Mouse (Mus musculus) splenic B cell, adult 2 months (primary cell): ENCODE data around the gene 1110051M20Rik.

Experiments used
- DNase-seq: peaks from one replicate; pipeline ENCODE4 v3.0.0-alpha.2; 2011; ENCODE audit warnings: low read depth, low spot score
- H3K27me3 ChIP-seq: 2 replicates; pipeline ENCODE4 v1.6.1; 2012; ENCODE audit warnings: mild to moderate bottlenecking, low read length, moderate library complexity, mixed read lengths; ENCODE audit not compliant: control insufficient read depth, poor library complexity, insufficient read depth, severe bottlenecking
- H3K36me3 ChIP-seq: 2 replicates; pipeline ENCODE4 v1.6.1; 2012; ENCODE audit warnings: mild to moderate bottlenecking, low read length, moderate library complexity, mixed read lengths; ENCODE audit not compliant: control insufficient read depth, poor library complexity, insufficient read depth, severe bottlenecking

1110051M20Rik gene

DNA sequence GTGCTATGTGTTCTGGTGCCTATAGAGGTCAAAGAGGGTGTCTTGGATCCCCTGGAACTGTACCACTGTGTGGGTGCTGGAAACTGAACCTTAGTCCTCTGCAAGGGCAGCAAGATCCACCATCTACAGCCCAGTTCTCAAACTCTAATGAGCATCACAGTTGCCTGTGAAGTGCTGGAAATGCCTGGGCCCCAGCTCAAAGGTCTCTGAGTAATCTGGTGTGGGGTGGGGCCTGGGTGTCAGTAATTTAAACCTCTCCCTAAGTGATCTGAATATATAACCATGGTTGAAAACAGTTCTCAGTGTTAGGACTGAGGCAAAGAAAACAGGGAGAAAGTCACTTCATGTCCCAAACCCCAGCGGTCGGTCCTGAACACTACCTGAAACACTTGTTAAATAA, 81.2 kb downstream of the 1110051M20Rik start:
- H3K27me3 ChIP-seq: no peaks in the 10 kb centered on the region
- DNase-seq: no peak
- H3K36me3 ChIP-seq: no peaks in the 10 kb centered on the region

DNA sequence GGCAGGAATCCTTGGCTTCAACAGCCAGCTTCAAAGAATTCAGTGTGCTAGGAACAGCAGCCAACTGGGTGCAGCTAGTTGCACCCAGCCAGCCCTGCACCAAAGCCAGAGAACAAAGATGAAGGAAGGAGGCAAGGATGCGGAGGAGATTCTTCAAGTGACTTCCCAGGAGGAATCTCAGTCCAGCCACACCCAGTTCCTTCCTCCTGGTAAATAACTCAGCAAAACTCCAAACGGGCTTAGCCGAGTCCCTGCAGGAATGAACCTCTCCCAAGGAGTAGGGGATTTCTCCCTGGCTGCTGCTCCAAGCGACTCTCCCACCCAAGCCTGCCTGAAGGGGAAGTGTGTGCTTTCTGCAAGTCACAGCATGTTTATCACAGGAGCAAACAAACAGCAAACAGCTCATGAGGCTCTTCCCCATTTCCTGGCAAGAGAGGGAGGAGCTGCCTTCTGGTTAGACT, 83.4 kb downstream of the 1110051M20Rik start:
- Histone ChIP-seq H3K36me3 (no peaks in the 10 kb centered on the region), H3K27me3 (no peaks in the 10 kb centered on the region)
- DNase-seq: no peak

DNA sequence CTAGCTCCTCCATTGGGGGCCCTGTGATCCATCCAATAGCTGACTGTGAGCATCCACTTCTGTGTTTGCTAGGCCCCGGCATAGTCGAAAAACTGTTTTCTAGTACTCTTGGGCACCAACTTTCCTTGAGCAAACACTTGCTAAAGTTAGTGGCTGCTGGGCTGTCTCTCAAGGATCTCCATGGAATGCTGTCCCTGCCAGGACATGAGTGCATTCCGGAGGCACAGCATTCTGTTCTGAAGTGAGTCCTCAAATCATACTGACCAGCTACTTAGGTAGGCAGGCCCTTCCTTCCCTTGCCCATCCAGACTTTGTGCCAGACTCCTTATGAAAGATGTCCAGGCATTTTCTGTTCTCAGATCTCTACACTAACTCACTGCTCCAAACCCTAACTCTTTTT, 88.7 kb downstream of the 1110051M20Rik start:
- no peak for DNase-seq
- Histone ChIP-seq H3K27me3 (no peaks in the 10 kb centered on the region), H3K36me3 (no peaks in the 10 kb centered on the region)

DNA sequence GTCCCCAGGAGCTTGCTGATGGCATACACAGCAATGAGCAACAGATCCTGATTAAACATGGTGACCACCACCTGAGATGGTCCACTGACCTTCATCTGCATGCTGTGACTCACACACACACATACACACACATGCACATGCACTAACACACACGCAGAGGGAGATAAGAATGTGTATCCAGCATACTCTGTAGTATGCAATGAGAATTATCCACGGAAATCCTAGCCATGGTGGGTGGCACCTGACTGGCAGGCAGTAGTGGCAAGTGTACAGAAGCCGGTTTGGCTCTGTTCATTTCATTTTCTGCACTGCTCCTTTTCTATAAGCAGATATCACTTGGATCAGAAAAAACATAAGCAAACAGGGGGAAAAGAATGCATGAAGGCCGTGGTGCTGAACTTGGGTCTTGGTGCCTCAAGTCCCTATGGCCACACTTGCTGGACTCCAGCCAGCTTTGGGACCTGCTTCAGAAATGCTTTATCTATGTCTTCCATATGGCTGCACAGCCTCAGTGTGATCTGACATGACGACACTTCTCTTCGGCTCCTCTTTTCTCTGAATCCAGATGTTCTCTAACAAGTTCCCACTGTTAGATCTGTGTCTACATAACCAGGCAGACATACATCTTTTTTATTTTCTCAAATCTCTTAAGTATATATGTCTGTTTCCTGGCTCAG, 89.6 kb downstream of the 1110051M20Rik start:
- Histone ChIP-seq H3K27me3 (no peaks in the 10 kb centered on the region), H3K36me3 (no peaks in the 10 kb centered on the region)
- no peak for DNase-seq

DNA sequence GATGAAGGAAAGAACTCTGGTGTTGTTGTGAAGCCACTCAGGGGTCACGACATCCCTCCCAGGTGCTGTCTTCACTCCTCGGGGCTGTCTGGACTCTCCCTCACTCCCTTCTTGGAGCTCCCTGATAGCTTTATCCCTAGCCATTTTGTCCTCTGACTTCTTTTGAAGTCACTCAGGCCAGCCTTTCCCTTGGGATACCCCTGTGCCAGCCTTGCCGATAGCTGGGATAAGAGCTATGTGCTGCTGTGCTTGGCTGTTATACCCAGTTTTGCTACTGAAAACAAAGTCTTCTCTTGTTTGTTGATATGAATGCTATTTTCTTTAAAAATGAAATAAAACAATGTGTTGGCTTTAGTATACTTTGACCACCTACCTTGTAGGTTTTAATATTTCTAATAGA, 90.7 kb downstream of the 1110051M20Rik start:
- no peak for DNase-seq
- H3K36me3 ChIP-seq: no peaks in the 10 kb centered on the region
- H3K27me3 ChIP-seq: no peaks in the 10 kb centered on the region

DNA sequence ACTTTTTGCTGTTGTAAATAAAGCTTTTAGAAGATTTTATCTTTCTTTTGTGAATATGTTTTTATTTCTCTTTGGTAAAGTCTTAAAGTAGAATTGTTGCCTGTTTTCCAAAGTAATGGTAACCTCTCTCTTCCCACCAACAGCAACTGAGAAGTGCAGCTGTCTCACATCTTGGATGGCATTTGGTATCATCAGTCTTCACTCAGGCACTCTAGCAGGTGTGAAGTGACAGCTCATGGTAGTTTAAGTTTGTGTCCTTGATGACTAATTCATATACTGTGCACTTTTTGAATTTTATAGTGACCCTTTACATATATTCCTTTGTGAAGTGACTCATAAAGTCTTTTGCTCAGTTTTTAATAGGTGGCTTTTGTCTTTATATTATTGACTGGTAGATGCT, 92.7 kb downstream of the 1110051M20Rik start:
- no peak for DNase-seq
- Histone ChIP-seq H3K36me3 (no peaks in the 10 kb centered on the region), H3K27me3 (no peaks in the 10 kb centered on the region)

DNA sequence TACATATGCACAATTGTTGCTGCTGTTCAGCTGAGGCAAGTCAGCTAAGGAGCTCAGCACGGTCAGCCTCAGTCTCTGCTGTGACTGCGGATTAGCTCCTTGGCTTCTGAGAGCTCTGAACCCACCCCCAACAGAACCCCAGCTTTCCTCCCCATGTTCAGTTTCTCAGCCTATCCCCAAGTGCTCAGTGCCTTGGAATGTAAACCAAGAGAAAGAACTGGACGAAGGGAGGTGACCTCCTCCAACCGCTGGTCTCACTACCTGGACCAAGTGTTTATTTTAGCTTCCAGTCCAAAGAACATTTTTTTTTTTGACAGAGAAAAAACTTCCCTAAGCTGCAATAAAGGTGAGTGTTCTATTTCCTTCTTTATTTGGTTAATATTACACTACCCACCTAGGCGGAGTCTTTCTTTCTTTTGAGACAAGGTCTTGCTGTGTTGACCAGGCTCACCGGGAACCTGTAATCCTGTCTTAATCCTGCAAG, 94.5 kb downstream of the 1110051M20Rik start:
- H3K27me3 ChIP-seq: no peaks in the 10 kb centered on the region
- DNase-seq: no peak
- H3K36me3 ChIP-seq: no peaks in the 10 kb centered on the region

DNA sequence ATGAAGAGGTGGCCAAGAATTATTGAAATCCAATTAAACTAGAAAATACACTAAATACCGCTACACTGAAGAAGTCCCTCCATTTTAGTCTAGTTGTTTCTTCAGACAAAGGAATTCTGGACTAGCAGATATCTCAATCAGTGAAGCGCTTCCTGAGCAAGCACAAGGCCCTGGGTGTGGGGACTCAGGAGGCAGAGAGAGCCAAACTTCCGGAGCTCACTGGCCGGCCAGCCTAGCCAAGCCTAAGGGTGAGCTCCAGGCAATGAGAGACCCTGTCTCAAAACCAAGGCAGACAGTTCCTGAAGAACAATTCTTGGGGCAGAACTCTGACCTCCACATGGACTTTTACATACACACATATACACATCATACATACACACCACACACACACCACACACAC, 95.6 kb downstream of the 1110051M20Rik start:
- no peak for DNase-seq
- Histone ChIP-seq H3K27me3 (no peaks in the 10 kb centered on the region), H3K36me3 (no peaks in the 10 kb centered on the region)

DNA sequence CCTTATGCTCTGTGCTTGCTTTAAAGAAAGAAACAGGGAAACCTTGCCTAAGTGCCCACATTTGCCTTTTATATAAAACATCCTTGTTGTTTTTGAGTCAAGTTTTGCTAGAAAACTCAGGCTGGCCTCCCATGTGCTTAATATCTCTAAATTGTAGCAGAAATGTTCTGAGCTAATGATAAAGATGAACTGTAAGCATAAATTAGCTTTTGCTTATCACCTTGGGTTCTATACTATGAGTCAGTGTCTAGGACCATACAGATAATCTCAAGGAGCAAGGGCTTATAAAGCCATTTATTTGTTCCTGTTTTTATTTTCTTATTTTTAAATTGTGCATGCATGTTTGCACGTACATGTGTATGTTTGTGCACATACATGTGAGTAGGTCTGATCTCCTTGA, 98.9 kb downstream of the 1110051M20Rik start:
- no peaks in the 10 kb centered on the region for H3K36me3 ChIP-seq
- no peak for DNase-seq
- no peaks in the 10 kb centered on the region for H3K27me3 ChIP-seq

DNA sequence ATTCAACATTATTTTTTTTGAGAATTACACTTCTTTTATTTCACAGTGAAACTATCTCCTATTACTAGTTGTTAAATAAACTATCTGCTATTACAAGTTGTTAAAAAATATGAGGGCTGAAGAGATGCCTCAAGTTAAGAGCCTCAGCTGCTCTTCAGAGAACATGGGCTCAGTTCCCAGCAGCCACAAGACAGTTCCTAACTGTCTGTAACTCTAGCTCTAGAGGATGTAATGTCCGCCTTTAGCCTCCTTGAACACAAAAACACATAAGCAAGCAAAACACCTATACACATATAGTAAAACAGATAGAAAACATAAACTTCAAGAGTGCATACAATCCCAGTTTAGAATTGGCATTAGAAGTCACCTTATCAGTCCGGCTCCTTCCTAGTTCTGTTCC, 104.9 kb downstream of the 1110051M20Rik start:
- no peaks in the 10 kb centered on the region for H3K27me3 ChIP-seq
- no peaks in the 10 kb centered on the region for H3K36me3 ChIP-seq
- no peak for DNase-seq

DNA sequence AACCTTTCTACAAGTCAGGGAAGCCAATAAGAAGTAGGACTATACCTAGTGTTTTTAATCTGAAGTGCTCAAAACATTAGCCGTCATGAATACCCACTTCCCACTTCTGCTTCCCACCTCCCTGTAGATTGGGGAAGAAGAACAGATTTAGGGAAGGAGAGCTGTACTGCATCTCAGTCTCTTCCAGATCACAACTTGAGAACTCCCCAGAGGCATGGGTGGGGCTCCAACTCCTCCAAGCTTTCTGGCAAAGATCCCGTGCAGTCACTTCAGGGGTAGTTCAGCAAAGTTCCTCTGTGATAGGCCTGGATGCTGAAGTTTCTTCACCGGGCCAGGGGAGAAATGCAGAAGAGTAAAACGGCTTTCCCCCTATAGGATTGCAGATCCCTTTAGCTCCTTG, 109.4 kb downstream of the 1110051M20Rik start:
- no peak for DNase-seq
- Histone ChIP-seq H3K27me3 (no peaks in the 10 kb centered on the region), H3K36me3 (no peaks in the 10 kb centered on the region)

DNA sequence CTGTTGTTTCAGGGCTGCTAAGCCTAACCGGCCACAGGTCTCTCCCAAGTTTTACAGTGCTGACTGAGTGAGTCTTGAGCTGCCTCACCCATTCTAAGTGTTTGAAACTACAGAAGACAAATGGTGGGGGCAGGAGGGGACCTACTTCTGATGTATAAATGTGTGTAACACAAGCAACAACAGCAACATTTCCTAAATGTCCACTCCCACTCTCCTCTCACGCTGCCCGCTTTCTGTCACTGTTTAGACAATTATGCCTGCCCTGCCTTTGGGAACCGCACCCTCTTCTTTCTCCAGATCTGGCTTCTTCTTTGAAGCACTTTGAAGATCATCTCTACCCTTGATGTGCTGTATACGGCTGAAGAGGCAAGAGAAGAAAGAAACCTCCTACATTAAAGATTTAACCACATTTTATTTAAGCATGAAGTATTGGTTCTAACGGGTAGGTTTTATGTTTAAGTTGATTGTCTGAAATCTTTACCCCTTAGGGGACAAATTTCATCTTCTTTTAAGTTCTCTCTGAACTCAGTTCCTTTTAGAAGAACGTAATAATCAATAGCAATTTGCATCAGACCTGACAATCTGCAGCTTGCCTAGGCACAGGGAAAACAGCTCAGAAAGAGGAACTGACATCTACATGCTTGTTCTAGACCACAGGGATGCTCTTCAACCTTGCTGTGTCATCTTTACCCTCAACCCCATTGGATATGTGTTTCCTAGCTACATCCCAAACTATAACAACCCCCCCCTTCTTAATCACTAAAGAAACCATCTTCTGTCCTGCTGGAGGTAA, 113.3 kb downstream of the 1110051M20Rik start:
- DNase-seq: no peak
- H3K36me3 ChIP-seq: no peaks in the 10 kb centered on the region

DNA sequence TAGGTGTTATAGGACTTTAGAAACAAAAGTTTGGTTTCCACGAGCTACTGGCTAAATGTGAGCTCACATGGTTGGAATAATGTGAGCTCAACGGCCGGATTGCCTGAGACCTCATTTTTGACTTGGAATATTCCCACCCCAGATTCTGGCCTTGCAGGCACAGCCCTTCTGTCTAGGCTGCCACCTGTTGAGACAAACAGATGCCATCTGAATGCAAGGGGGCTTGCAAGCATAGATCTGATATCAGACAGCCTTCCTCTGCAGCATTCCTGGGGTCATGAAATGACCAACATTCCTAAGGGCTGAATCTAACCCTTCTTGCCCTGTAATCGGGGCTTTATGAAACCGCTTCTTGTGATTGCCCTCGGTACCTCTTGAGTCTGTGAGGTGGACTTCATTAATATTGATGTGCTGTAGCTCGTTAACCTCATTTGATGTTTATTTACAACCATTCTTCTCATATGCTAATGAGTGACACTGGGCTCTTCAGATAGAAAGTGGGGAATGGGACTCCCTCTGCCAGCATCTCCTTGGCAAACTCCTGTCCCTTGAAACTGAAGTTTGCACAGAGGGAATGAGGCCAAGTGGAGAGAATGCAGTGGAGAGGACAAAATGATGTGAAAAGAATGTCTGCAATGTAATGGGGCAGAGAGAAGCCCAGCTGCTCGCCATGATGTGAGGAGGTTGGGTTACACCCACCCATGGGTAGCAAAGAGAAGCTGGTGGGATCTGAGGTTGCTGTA, 114.3 kb downstream of the 1110051M20Rik start:
- H3K27me3 ChIP-seq: no peaks in the 10 kb centered on the region

More for the DNA sequence above, 113.3 kb downstream of the 1110051M20Rik start:
- no peaks in the 10 kb centered on the region for H3K27me3 ChIP-seq

DNA sequence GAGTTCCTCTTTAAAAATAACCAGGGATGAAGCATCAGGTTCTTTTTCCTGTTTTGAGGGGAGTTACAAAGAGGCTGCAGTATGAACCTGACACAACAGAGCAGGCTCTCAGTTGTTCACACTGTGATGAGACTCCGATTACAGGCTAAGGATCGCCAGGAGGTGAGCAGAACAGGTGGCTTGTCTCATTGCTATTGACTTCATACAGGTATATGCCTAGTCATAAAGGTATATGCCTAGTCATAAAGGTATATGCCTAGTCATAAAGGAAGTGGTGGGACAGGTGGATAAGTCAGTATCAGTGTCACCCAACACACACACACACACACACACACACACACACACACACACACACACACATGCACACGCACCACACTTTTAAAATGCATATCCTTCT, 115.8 kb downstream of the 1110051M20Rik start:
- no peak for DNase-seq
- H3K27me3 ChIP-seq: no peaks in the 10 kb centered on the region

More for the DNA sequence above, 114.3 kb downstream of the 1110051M20Rik start:
- no peaks in the 10 kb centered on the region for H3K36me3 ChIP-seq
- no peak for DNase-seq

More for the DNA sequence above, 115.8 kb downstream of the 1110051M20Rik start:
- H3K36me3 ChIP-seq: no peaks in the 10 kb centered on the region
